Mouse (Mus musculus): ENCODE data around the gene Tmem35b. TPM values are rescaled to one million over a fixed set of nuclear protein-coding genes. Genes with fewer than 3 reads are reported as not detected.
A peak's percentile ranks its signal among the peaks of the same experiment; 100 is the strongest.

The Tmem35b gene
- polyA plus RNA-seq, 1 experiment from 2014 or later: 15.3 TPM

- no peaks in the 10 kb centered on the region for H3K9me3 ChIP-seq (replicated peaks)
- no peak for DNase-seq (ENCODE audit: low spot score)
- H3K27me3 ChIP-seq (ENCODE audit: low read depth, poor library complexity, severe bottlenecking): no peaks in the 10 kb centered on the region
- peaks cover 9% of the 10 kb centered on the region for H3K4me1 ChIP-seq
- no peak overlapping the region for H3K27ac ChIP-seq (replicated peaks)
- no peaks in the 10 kb centered on the region for H3K36me3 ChIP-seq
- WGBS: 63% methylated on average over 1 of the region's 1 CpGs
- no peak overlapping the region for H3K4me3 ChIP-seq
These were observed 11.2 kb downstream of the Tmem35b start for GRCm38 (mm10) chr4:127134687-127135086.

GRCm38 (mm10) chr4:127137591-127137990, 14.1 kb downstream of the Tmem35b start:
- 83% methylated on average over 5 of the region's 5 CpGs for WGBS
- no peak overlapping the region for H3K27ac ChIP-seq (replicated peaks)
- no peaks in the 10 kb centered on the region for H3K36me3 ChIP-seq
- H3K9me3 ChIP-seq (replicated peaks): no peaks in the 10 kb centered on the region
- DNase-seq (ENCODE audit: low spot score): no peak
- H3K27me3 ChIP-seq (ENCODE audit: low read depth, poor library complexity, severe bottlenecking): no peaks in the 10 kb centered on the region
- peaks cover 9% of the 10 kb centered on the region for H3K4me1 ChIP-seq
- no peak overlapping the region for H3K4me3 ChIP-seq

- WGBS: 43% methylated on average over 6 of the region's 6 CpGs
- Histone ChIP-seq H3K4me3 (no peak overlapping the region), H3K27ac (replicated peaks) (peak overlapping the region; percentile 52; the same call in 1 of the 2 replicates), H3K27me3 (ENCODE audit: low read depth, poor library complexity, severe bottlenecking) (no peaks in the 10 kb centered on the region), H3K9me3 (replicated peaks) (no peaks in the 10 kb centered on the region), H3K4me1 (peaks cover 9% of the 10 kb centered on the region), H3K36me3 (no peaks in the 10 kb centered on the region)
- no peak for DNase-seq (ENCODE audit: low spot score)
These were observed 15.0 kb downstream of the Tmem35b start for GRCm38 (mm10) chr4:127138486-127138885.

- H3K4me3 ChIP-seq: no peak overlapping the region
- no peak overlapping the region for H3K27ac ChIP-seq (replicated peaks)
- no peaks in the 10 kb centered on the region for H3K27me3 ChIP-seq (ENCODE audit: low read depth, poor library complexity, severe bottlenecking)
- 87% methylated on average over 13 of the region's 13 CpGs for WGBS
- no peaks in the 10 kb centered on the region for H3K4me1 ChIP-seq
- H3K9me3 ChIP-seq (replicated peaks): no peaks in the 10 kb centered on the region
- no peaks in the 10 kb centered on the region for H3K36me3 ChIP-seq
- DNase-seq (ENCODE audit: low spot score): no peak
These were observed 26.5 kb downstream of the Tmem35b start for GRCm38 (mm10) chr4:127150031-127150430.

- Histone ChIP-seq H3K36me3 (no peaks in the 10 kb centered on the region), H3K4me1 (no peaks in the 10 kb centered on the region), H3K9me3 (replicated peaks) (no peaks in the 10 kb centered on the region), H3K27me3 (ENCODE audit: low read depth, poor library complexity, severe bottlenecking) (no peaks in the 10 kb centered on the region), H3K27ac (replicated peaks) (no peak overlapping the region), H3K4me3 (no peak overlapping the region)
- no peak for DNase-seq (ENCODE audit: low spot score)
- WGBS: 65% methylated on average over 1 of the region's 1 CpGs
These were observed 29.9 kb downstream of the Tmem35b start for GRCm38 (mm10) chr4:127153345-127153744.

GRCm38 (mm10) chr4:127155757-127156156, 32.3 kb downstream of the Tmem35b start:
- Histone ChIP-seq H3K4me3 (no peak overlapping the region), H3K36me3 (no peaks in the 10 kb centered on the region), H3K27me3 (ENCODE audit: low read depth, poor library complexity, severe bottlenecking) (no peaks in the 10 kb centered on the region), H3K9me3 (replicated peaks) (no peaks in the 10 kb centered on the region), H3K4me1 (no peaks in the 10 kb centered on the region), H3K27ac (replicated peaks) (no peak overlapping the region)
- 65% methylated on average over 5 of the region's 5 CpGs for WGBS
- DNase-seq (ENCODE audit: low spot score): peak; percentile 21

- no peaks in the 10 kb centered on the region for H3K27me3 ChIP-seq (ENCODE audit: low read depth, poor library complexity, severe bottlenecking)
- no peaks in the 10 kb centered on the region for H3K9me3 ChIP-seq (replicated peaks)
- no peaks in the 10 kb centered on the region for H3K4me1 ChIP-seq
- no peak overlapping the region for H3K27ac ChIP-seq (replicated peaks)
- no peak overlapping the region for H3K4me3 ChIP-seq
- WGBS: 85% methylated on average over 4 of the region's 4 CpGs
- H3K36me3 ChIP-seq: no peaks in the 10 kb centered on the region
- DNase-seq (ENCODE audit: low spot score): no peak
These were observed 34.3 kb downstream of the Tmem35b start for GRCm38 (mm10) chr4:127157746-127158145.

- no peak overlapping the region for H3K4me3 ChIP-seq
- no peaks in the 10 kb centered on the region for H3K36me3 ChIP-seq
- 81% methylated on average over 8 of the region's 8 CpGs for WGBS
- H3K9me3 ChIP-seq (replicated peaks): no peaks in the 10 kb centered on the region
- DNase-seq (ENCODE audit: low spot score): no peak
- peaks cover 23% of the 10 kb centered on the region for H3K27me3 ChIP-seq (ENCODE audit: low read depth, poor library complexity, severe bottlenecking)
- H3K4me1 ChIP-seq: peaks cover 14% of the 10 kb centered on the region
- no peak overlapping the region for H3K27ac ChIP-seq (replicated peaks)
These were observed 40.4 kb downstream of the Tmem35b start for GRCm38 (mm10) chr4:127163926-127164325.

GRCm38 (mm10) chr4:127167096-127167495, 43.6 kb downstream of the Tmem35b start:
- H3K36me3 ChIP-seq: no peaks in the 10 kb centered on the region
- no peak for DNase-seq (ENCODE audit: low spot score)

GRCm38 (mm10) chr4:127167731-127168130, 44.2 kb downstream of the Tmem35b start:
- no peak for DNase-seq (ENCODE audit: low spot score)
- 24% methylated on average over 8 of the region's 8 CpGs for WGBS
- Histone ChIP-seq H3K4me1 (peaks cover 29% of the 10 kb centered on the region), H3K4me3 (peak overlapping the region; percentile 88), H3K27ac (replicated peaks) (no peak overlapping the region), H3K9me3 (replicated peaks) (no peaks in the 10 kb centered on the region), H3K36me3 (no peaks in the 10 kb centered on the region), H3K27me3 (ENCODE audit: low read depth, poor library complexity, severe bottlenecking) (peaks cover 58% of the 10 kb centered on the region)

More at GRCm38 (mm10) chr4:127167096-127167495, 43.6 kb downstream of the Tmem35b start:
- Histone ChIP-seq H3K4me3 (no peak overlapping the region), H3K9me3 (replicated peaks) (no peaks in the 10 kb centered on the region), H3K27me3 (ENCODE audit: low read depth, poor library complexity, severe bottlenecking) (peaks cover 52% of the 10 kb centered on the region), H3K4me1 (peaks cover 26% of the 10 kb centered on the region), H3K27ac (replicated peaks) (no peak overlapping the region)
- 78% methylated on average over 5 of the region's 5 CpGs for WGBS

- H3K36me3 ChIP-seq: no peaks in the 10 kb centered on the region
- no peaks in the 10 kb centered on the region for H3K9me3 ChIP-seq (replicated peaks)
- peak overlapping the region; percentile 88 for H3K4me3 ChIP-seq
- DNase-seq (ENCODE audit: low spot score): peak; percentile 81
- peaks cover 64% of the 10 kb centered on the region for H3K27me3 ChIP-seq (ENCODE audit: low read depth, poor library complexity, severe bottlenecking)
- H3K4me1 ChIP-seq: peaks cover 35% of the 10 kb centered on the region
- WGBS: under 1% methylated on average over 39 of the region's 39 CpGs
- H3K27ac ChIP-seq (replicated peaks): peak overlapping the region; percentile 86
These were observed 44.9 kb downstream of the Tmem35b start for GRCm38 (mm10) chr4:127168211-127168913.

- H3K9me3 ChIP-seq (replicated peaks): no peaks in the 10 kb centered on the region
- whole genome bisulfite sequencing: under 1% methylated on average over 55 of the region's 67 CpGs
- H3K27ac ChIP-seq (replicated peaks): peak within 1 kb of the TSS; percentile 86
- H3K27me3 ChIP-seq (ENCODE audit: low read depth, poor library complexity, severe bottlenecking): peaks cover 67% of the 10 kb centered on the region
- H3K36me3 ChIP-seq: no peaks in the 10 kb centered on the region
- H3K4me3 ChIP-seq: peak within 1 kb of the TSS; percentile 88
- H3K4me1 ChIP-seq: peaks cover 36% of the 10 kb centered on the region
- DNase-seq (ENCODE audit: low spot score): no peak
These were observed 45.4 kb downstream of the Tmem35b start, which contains the start of gene Dlgap3 for GRCm38 (mm10) chr4:127168914-127169345. Gene Dlgap3, plus strand, starts transcription at chr4:127169204.

- WGBS: 2% methylated on average over 51 of the region's 51 CpGs
- peak overlapping the region; percentile 86 for H3K27ac ChIP-seq (replicated peaks)
- no peaks in the 10 kb centered on the region for H3K9me3 ChIP-seq (replicated peaks)
- H3K27me3 ChIP-seq (ENCODE audit: low read depth, poor library complexity, severe bottlenecking): peaks cover 67% of the 10 kb centered on the region
- no peaks in the 10 kb centered on the region for H3K36me3 ChIP-seq
- peak overlapping the region; percentile 88 for H3K4me3 ChIP-seq
- peaks cover 36% of the 10 kb centered on the region for H3K4me1 ChIP-seq
- DNase-seq (ENCODE audit: low spot score): peak; percentile 67
These were observed 46.1 kb downstream of the Tmem35b start for GRCm38 (mm10) chr4:127169346-127170221.
